Mouse (Mus musculus): ENCODE data around the gene Serpini2. TPM values are rescaled to one million over a fixed set of nuclear protein-coding genes. Genes with fewer than 3 reads are reported as not detected.
A peak's percentile ranks its signal among the peaks of the same experiment; 100 is the strongest.
"Not testable (repeated sequence)": the region's sequence is repeated elsewhere in the genome, so short reads cannot be mapped to it uniquely, and the experiment has no call there.

Gene Serpini2
- total RNA-seq (2021), result not detected
- long read RNA-seq, experiment 1, result 0 reads
- long read RNA-seq, experiment 2, result 0 reads

- H3K27ac ChIP-seq, result no peak within 1 kb of the TSS
- H3K4me3 ChIP-seq, result no peak within 1 kb of the TSS
- no peak for TF ChIP-seq CTCF (conservative IDR thresholded peaks at IDR 0.05)
- DNase-seq (ENCODE audit: low spot score in 2 of 2), result no peak
Observed at GRCm38 (mm10) chr3:75269978-75270377, at the start of gene Serpini2. Gene Serpini2 (minus strand): TSS chr3:75270078.

GRCm38 (mm10) chr3:75308861-75309260, 39.0 kb upstream of the Serpini2 start:
- Histone ChIP-seq H3K4me3 (no peak overlapping the region), H3K27ac (no peak overlapping the region)
- no peak for TF ChIP-seq CTCF (conservative IDR thresholded peaks at IDR 0.05)
- no peak for DNase-seq (ENCODE audit: low spot score in 2 of 2)

- Histone ChIP-seq H3K4me3 (no peak overlapping the region), H3K27ac (no peak overlapping the region)
- DNase-seq (ENCODE audit: low spot score in 2 of 2), result no peak
- TF ChIP-seq CTCF (conservative IDR thresholded peaks at IDR 0.05), result no peak
Observed at GRCm38 (mm10) chr3:75308228-75308627, 38.4 kb upstream of the Serpini2 start.

- no peak overlapping the region for H3K27ac ChIP-seq
- H3K4me3 ChIP-seq, result no peak overlapping the region
- DNase-seq (ENCODE audit: low spot score in 2 of 2), result no peak
- no peak for TF ChIP-seq CTCF (conservative IDR thresholded peaks at IDR 0.05)
Observed at GRCm38 (mm10) chr3:75305584-75305983, 35.7 kb upstream of the Serpini2 start.

- no peak for TF ChIP-seq CTCF (conservative IDR thresholded peaks at IDR 0.05)
- H3K27ac ChIP-seq, result no peak overlapping the region
- no peak overlapping the region for H3K4me3 ChIP-seq
- no peak for DNase-seq (ENCODE audit: low spot score in 2 of 2)
Observed at GRCm38 (mm10) chr3:75304621-75305020, 34.7 kb upstream of the Serpini2 start.

- TF ChIP-seq CTCF (conservative IDR thresholded peaks at IDR 0.05), result peak; percentile 61
- DNase-seq (ENCODE audit: low spot score in 2 of 2), result no peak
- Histone ChIP-seq H3K4me3 (no peak overlapping the region), H3K27ac (no peak overlapping the region)
Observed at GRCm38 (mm10) chr3:75301072-75301471, 31.2 kb upstream of the Serpini2 start.

GRCm38 (mm10) chr3:75299464-75299863, 29.6 kb upstream of the Serpini2 start:
- not testable (repeated sequence) for H3K4me3 ChIP-seq; DNase-seq (ENCODE audit: low spot score in 2 of 2); H3K27ac ChIP-seq

- no peak for DNase-seq (ENCODE audit: low spot score in 2 of 2)
- Histone ChIP-seq H3K27ac (peak overlapping the region; percentile 54), H3K4me3 (no peak overlapping the region)
- no peak for TF ChIP-seq CTCF (conservative IDR thresholded peaks at IDR 0.05)
Observed at GRCm38 (mm10) chr3:75297758-75298111, 27.9 kb upstream of the Serpini2 start.

GRCm38 (mm10) chr3:75297026-75297757, 27.3 kb upstream of the Serpini2 start:
- H3K27ac ChIP-seq, result peak overlapping the region; percentile 54
- no peak for TF ChIP-seq CTCF (conservative IDR thresholded peaks at IDR 0.05)
- no peak overlapping the region for H3K4me3 ChIP-seq
- DNase-seq (ENCODE audit: low spot score in 2 of 2), result peak in 1 of 2 experiments; percentile 6

GRCm38 (mm10) chr3:75293243-75293642, 23.4 kb upstream of the Serpini2 start:
- H3K4me3 ChIP-seq, result no peak overlapping the region
- TF ChIP-seq CTCF (conservative IDR thresholded peaks at IDR 0.05), result no peak

GRCm38 (mm10) chr3:75277455-75277854, 7.6 kb upstream of the Serpini2 start:
- Histone ChIP-seq H3K27ac (no peak overlapping the region), H3K4me3 (no peak overlapping the region)
- no peak for TF ChIP-seq CTCF (conservative IDR thresholded peaks at IDR 0.05)
- DNase-seq (ENCODE audit: low spot score in 2 of 2), result no peak

More at GRCm38 (mm10) chr3:75293243-75293642, 23.4 kb upstream of the Serpini2 start:
- no peak overlapping the region for H3K27ac ChIP-seq
- DNase-seq (ENCODE audit: low spot score in 2 of 2), result no peak

GRCm38 (mm10) chr3:75276522-75276921, 6.6 kb upstream of the Serpini2 start:
- no peak for DNase-seq (ENCODE audit: low spot score in 2 of 2)
- H3K27ac ChIP-seq, result no peak overlapping the region
- TF ChIP-seq CTCF (conservative IDR thresholded peaks at IDR 0.05), result no peak
- H3K4me3 ChIP-seq, result no peak overlapping the region

- TF ChIP-seq CTCF (conservative IDR thresholded peaks at IDR 0.05), result no peak
- Histone ChIP-seq H3K4me3 (no peak overlapping the region), H3K27ac (no peak overlapping the region)
- DNase-seq (ENCODE audit: low spot score in 2 of 2), result no peak
Observed at GRCm38 (mm10) chr3:75275127-75275526, 5.2 kb upstream of the Serpini2 start.

GRCm38 (mm10) chr3:75259356-75259755, 10.5 kb downstream of the Serpini2 start:
- DNase-seq (ENCODE audit: low spot score in 2 of 2), result peak in 1 of 2 experiments; percentile 3
- Histone ChIP-seq H3K4me3 (no peak overlapping the region), H3K27ac (no peak overlapping the region)
- no peak for TF ChIP-seq CTCF (conservative IDR thresholded peaks at IDR 0.05)
